Mouse (Mus musculus) lung, embryonic 16.5 days (tissue): ENCODE data around the gene Lrig1. TPM values are rescaled to one million over a fixed set of nuclear protein-coding genes. Genes with fewer than 3 reads are reported as not detected.

Experiments
- ATAC-seq: fragments of 200-750 bp; cut with Nextera tagmentation; 2 replicates; pipeline ENCODE4 v1.8.0; 2017; ENCODE audit warnings: low read depth, mild to moderate bottlenecking, moderate library complexity
- H3K27ac ChIP-seq: fragments of 300-500 bp; sonication (generic); 2 replicates; pipeline ENCODE4 v1.5.1; 2014; ENCODE audit warnings: mild to moderate bottlenecking, control low read depth, low read length
- H3K27me3 ChIP-seq: fragments of 300-500 bp; sonication (generic); 2 replicates; pipeline ENCODE4 v1.6.1; 2014; ENCODE audit warnings: low read depth, low read length, mixed read lengths; ENCODE audit not compliant: control insufficient read depth, insufficient read depth
- H3K36me3 ChIP-seq: fragments of 300-500 bp; sonication (generic); 2 replicates; pipeline ENCODE4 v1.6.1; 2014; ENCODE audit warnings: low read length; ENCODE audit not compliant: control insufficient read depth, insufficient read depth
- H3K4me1 ChIP-seq: fragments of 300-500 bp; sonication (generic); replicated peaks from 2 replicates; pipeline ENCODE4 v1.6.1; 2014; ENCODE audit warnings: low read length, mixed read lengths; ENCODE audit not compliant: control insufficient read depth, insufficient read depth
- H3K4me2 ChIP-seq: fragments of 300-500 bp; sonication (generic); 2 replicates; pipeline ENCODE4 v1.6.1; 2014; ENCODE audit warnings: low read depth, low read length, control low read depth
- H3K4me3 ChIP-seq: fragments of 300-500 bp; sonication (generic); 2 replicates; pipeline ENCODE4 v1.5.1; 2014; ENCODE audit warnings: mild to moderate bottlenecking, low read length, control low read depth
- H3K9ac ChIP-seq: fragments of 300-500 bp; sonication (generic); 2 replicates; pipeline ENCODE4 v1.6.1; 2014; ENCODE audit warnings: low read length, control low read depth
- H3K9me3 ChIP-seq: fragments of 300-500 bp; sonication (generic); 2 replicates; pipeline ENCODE4 v1.6.1; 2016; ENCODE audit warnings: low read length; ENCODE audit not compliant: control insufficient read depth
- WGBS: fragments of 180-500 bp; shearing (Covaris S2); extraction: QIAGEN DNeasy Blood & Tissue Kit; methylation state at CpG from one replicate; pipeline ENCODE4 v1.1.7; 2014; 5-methylcytosine and 5-hydroxymethylcytosine counted together
- polyA plus RNA-seq: library from polyadenylated mRNA; unstranded; fragments of >200 nt; fragmentation: Nextera tagmentation; extraction: Ambion mirVana; gene quantifications from 2 replicates; pipeline ENCODE4 v1.2.1, GENCODE M21; 2015

Gene Lrig1
- polyA plus RNA-seq, 1 experiment from 2014 or later, result 7.7 TPM

GRCm38 (mm10) chr6:94625896-94626295 lies 74.1 kb downstream of the Lrig1 start:
- Histone ChIP-seq H3K9ac (no peak overlapping the region), H3K27me3 (no peaks in the 10 kb centered on the region), H3K36me3 (peaks cover 10% of the 10 kb centered on the region; the same call in 1 of the 2 replicates), H3K9me3 (no peaks in the 10 kb centered on the region), H3K4me3 (no peak overlapping the region), H3K4me2 (no peak overlapping the region), H3K27ac (no peak overlapping the region), H3K4me1 (peaks cover 2% of the 10 kb centered on the region; the same call in 1 of the 2 replicates)
- WGBS, result 61% methylated on average over 5 of the region's 5 CpGs
- ATAC-seq, result no peak

- no peak overlapping the region for H3K27ac ChIP-seq
- peaks cover 13% of the 10 kb centered on the region for H3K36me3 ChIP-seq
- WGBS, result 85% methylated on average over 5 of the region's 5 CpGs
- ATAC-seq, result no peak
- no peak overlapping the region for H3K9ac ChIP-seq
- no peaks in the 10 kb centered on the region for H3K4me1 ChIP-seq
- H3K4me3 ChIP-seq, result no peak overlapping the region
- H3K27me3 ChIP-seq, result no peaks in the 10 kb centered on the region
- no peaks in the 10 kb centered on the region for H3K9me3 ChIP-seq
- no peak overlapping the region for H3K4me2 ChIP-seq
Observed at GRCm38 (mm10) chr6:94624543-94624942, 75.4 kb downstream of the Lrig1 start.

- ATAC-seq, result peak; percentile 78
- no peaks in the 10 kb centered on the region for H3K4me1 ChIP-seq
- peaks cover 13% of the 10 kb centered on the region for H3K36me3 ChIP-seq
Observed at GRCm38 (mm10) chr6:94622983-94623382, 77.0 kb downstream of the Lrig1 start.

GRCm38 (mm10) chr6:94620801-94621301 lies 79.1 kb downstream of the Lrig1 start:
- no peak overlapping the region for H3K4me2 ChIP-seq
- no peak overlapping the region for H3K4me3 ChIP-seq
- H3K4me1 ChIP-seq, result no peaks in the 10 kb centered on the region
- no peak overlapping the region for H3K27ac ChIP-seq
- no peaks in the 10 kb centered on the region for H3K27me3 ChIP-seq
- peaks cover 13% of the 10 kb centered on the region for H3K36me3 ChIP-seq
- no peak overlapping the region for H3K9ac ChIP-seq
- 79% methylated on average over 9 of the region's 9 CpGs for WGBS
- ATAC-seq, result no peak
- no peaks in the 10 kb centered on the region for H3K9me3 ChIP-seq

More at GRCm38 (mm10) chr6:94622983-94623382, 77.0 kb downstream of the Lrig1 start:
- no peaks in the 10 kb centered on the region for H3K9me3 ChIP-seq
- no peak overlapping the region for H3K4me3 ChIP-seq
- WGBS, result 71% methylated on average over 4 of the region's 4 CpGs
- no peaks in the 10 kb centered on the region for H3K27me3 ChIP-seq
- H3K27ac ChIP-seq, result no peak overlapping the region
- no peak overlapping the region for H3K9ac ChIP-seq
- H3K4me2 ChIP-seq, result no peak overlapping the region

- H3K4me3 ChIP-seq, result no peak overlapping the region
- peaks cover 14% of the 10 kb centered on the region for H3K36me3 ChIP-seq
- H3K27ac ChIP-seq, result no peak overlapping the region
- no peaks in the 10 kb centered on the region for H3K27me3 ChIP-seq
- H3K4me1 ChIP-seq, result no peaks in the 10 kb centered on the region
- H3K9me3 ChIP-seq, result no peaks in the 10 kb centered on the region
- no peak for ATAC-seq
- no peak overlapping the region for H3K4me2 ChIP-seq
- 76% methylated on average over 6 of the region's 6 CpGs for WGBS
- H3K9ac ChIP-seq, result no peak overlapping the region
Observed at GRCm38 (mm10) chr6:94620287-94620686, 79.7 kb downstream of the Lrig1 start.

- Histone ChIP-seq H3K4me2 (no peak overlapping the region), H3K9ac (no peak overlapping the region), H3K4me1 (no peaks in the 10 kb centered on the region), H3K36me3 (peaks cover 11% of the 10 kb centered on the region), H3K9me3 (no peaks in the 10 kb centered on the region), H3K27ac (no peak overlapping the region), H3K27me3 (no peaks in the 10 kb centered on the region), H3K4me3 (no peak overlapping the region)
- WGBS, result 86% methylated on average over 5 of the region's 5 CpGs
- no peak for ATAC-seq
Observed at GRCm38 (mm10) chr6:94618671-94619070, 81.3 kb downstream of the Lrig1 start.

- Histone ChIP-seq H3K27me3 (no peaks in the 10 kb centered on the region), H3K9ac (no peak overlapping the region), H3K4me3 (no peak overlapping the region), H3K4me1 (no peaks in the 10 kb centered on the region), H3K4me2 (no peak overlapping the region), H3K36me3 (peaks cover 12% of the 10 kb centered on the region), H3K9me3 (no peaks in the 10 kb centered on the region), H3K27ac (no peak overlapping the region)
- WGBS, result 65% methylated on average over 4 of the region's 4 CpGs
- no peak for ATAC-seq
Observed at GRCm38 (mm10) chr6:94615936-94616335, 84.0 kb downstream of the Lrig1 start.

- no peak for ATAC-seq
- Histone ChIP-seq H3K9ac (no peak overlapping the region), H3K27ac (no peak overlapping the region), H3K4me3 (no peak overlapping the region), H3K27me3 (no peaks in the 10 kb centered on the region), H3K9me3 (no peaks in the 10 kb centered on the region), H3K4me2 (no peak overlapping the region), H3K36me3 (peaks cover 9% of the 10 kb centered on the region), H3K4me1 (no peaks in the 10 kb centered on the region)
- 78% methylated on average over 6 of the region's 6 CpGs for WGBS
Observed at GRCm38 (mm10) chr6:94614346-94614745, 85.6 kb downstream of the Lrig1 start.

GRCm38 (mm10) chr6:94613235-94613895 lies 86.6 kb downstream of the Lrig1 start:
- no peak for ATAC-seq

More at GRCm38 (mm10) chr6:94613235-94613895, 86.6 kb downstream of the Lrig1 start:
- no peaks in the 10 kb centered on the region for H3K27me3 ChIP-seq
- no peak overlapping the region for H3K27ac ChIP-seq
- H3K4me1 ChIP-seq, result no peaks in the 10 kb centered on the region
- no peak overlapping the region for H3K9ac ChIP-seq
- H3K4me2 ChIP-seq, result no peak overlapping the region
- H3K36me3 ChIP-seq, result peaks cover 10% of the 10 kb centered on the region
- H3K4me3 ChIP-seq, result no peak overlapping the region
- no peaks in the 10 kb centered on the region for H3K9me3 ChIP-seq
- WGBS, result 77% methylated on average over 6 of the region's 6 CpGs
